Mouse (Mus musculus): ENCODE measurements around the gene Nuf2.
A peak's percentile ranks its signal among the peaks of the same experiment; 100 is the strongest.
"Not testable (repeated sequence)": the region's sequence is repeated elsewhere in the genome, so short reads cannot be mapped to it uniquely, and the experiment has no call there.

The Nuf2 gene

DNA sequence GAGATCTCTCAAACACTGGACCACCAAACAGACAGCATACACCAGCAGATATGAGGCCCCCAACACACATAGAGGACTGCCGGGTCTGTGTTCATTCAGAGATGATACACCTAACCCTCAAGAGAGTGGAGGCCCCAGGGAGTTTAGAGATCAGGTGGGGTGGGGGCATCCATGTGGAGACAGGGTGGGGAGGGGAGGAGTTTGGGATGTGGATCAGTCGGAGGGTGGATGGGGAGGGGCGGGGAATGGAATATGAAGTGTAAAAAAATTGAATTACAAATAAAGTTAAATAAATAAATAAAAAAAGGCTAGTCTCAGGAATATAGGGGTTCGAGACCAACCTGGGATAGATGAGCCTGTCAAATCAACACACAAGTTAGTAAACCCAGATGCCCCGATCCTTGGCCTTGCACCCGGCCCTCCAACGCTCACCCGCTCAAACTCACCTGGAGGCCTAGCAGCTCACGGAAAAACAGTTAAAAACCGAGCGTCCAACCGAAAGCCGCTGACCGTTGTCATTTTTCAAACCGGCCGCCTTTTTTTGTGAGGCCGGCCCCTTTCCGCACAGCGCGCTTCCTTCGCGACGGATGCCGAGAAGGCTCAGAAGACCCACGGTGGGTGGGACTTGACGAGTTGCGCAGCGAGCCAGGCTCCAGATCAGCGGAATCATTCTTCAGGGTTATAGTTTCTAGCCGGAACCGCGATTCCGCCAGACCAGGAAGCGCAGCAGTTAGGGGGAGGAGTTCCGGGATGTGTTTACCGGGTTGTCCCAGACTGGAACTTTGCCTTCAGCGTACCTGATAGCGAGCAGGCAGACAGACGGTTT, at the start of gene Nuf2:
TSS of gene Nuf2 (minus strand) at position 589 of the 826 bp plus-strand sequence.
- DNase-seq: peak; percentile 98

DNA sequence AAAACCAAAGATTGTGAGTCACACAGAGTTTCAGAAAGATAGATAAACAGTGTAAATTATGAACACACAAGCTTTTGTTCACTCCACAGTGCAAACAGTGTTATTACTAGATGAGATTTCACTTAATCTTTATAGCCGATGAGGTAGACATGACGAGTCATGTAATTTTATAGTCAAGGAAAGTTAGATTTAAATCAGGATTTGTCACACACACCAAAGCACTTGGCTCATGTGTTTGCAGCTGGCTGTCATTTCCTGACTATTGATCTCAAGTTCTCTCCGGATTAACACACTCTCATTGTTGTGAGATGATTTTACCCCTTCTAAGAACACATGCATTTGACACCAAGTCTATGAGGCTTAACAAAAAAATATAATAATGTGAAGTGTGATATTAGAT, 48.3 kb upstream of the Nuf2 start:
- no peak for DNase-seq

DNA sequence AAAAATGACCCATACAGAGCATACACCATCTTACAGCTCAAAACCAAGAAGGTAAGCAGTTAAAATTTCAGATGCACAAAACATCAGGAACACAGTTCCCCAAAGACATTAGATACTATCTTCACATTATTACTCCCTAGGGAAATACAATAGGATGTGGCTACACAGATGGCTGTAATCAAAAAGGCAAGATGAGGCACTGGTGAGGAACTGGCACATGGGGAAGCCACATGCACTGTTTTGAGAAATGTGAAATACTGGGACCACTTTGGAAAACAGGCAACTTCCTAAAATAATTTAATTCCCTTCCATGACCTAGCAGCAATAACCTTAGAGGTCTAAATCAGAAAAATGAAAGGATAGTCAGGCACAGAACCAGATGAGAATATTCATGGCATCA, 42.9 kb upstream of the Nuf2 start:
- no peak for DNase-seq

DNA sequence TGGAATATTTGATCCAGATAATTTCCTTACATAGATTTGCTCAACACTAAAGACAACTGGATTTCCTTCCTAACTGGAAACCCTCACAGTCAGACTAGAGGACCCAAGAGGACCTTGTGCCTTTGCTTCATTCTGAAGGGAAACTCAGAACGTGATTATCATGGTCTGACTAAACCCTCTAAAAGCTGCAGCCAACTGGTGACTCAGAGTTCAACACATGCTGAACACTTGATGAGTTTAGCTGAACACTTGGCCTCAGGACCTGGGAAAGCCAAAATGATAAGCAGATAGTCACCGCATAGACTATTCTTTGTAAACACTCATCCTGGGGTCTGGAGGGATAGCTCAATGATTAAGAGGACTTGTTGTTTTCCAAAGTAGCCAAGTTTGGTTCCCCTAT, 24.4 kb upstream of the Nuf2 start:
- DNase-seq: no peak

DNA sequence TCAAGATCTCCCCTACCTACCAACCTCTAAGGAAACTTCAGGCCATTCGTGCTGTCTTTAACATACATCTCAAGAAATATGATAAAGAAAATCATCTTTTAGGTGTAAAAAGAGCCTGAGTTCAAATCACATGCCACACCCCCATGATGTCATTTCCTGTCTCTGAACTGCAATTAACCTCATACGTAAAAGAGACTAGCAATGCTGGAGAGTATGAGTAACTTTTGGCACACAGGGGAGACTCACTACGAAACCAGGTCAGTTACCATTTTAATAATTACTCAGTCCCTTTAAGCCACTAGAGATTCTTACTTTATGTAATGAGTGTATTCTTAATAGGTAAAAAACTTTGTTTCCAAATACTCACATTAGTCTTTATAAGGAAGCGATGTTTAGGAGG, 23.8 kb upstream of the Nuf2 start:
- DNase-seq: no peak

DNA sequence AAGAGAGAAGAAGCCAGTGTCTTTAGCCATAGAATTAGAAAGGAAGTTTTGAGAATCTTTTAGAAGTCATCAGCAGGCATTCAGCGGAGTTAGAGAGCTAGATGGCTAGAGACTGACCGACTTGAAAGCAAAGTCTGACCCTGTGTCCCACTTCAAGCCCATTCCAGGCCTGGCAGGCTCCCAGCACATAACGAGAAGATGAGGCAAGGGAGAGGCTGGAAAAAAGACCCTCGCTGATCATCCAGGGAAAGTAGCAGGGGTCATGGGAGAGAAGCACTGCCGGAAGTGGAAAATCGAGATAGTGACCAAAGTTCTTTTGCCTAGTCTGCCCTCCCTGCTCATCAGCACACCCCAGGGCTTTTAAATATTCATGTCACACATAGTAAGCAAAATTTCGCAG, 22.2 kb upstream of the Nuf2 start:
- DNase-seq: no peak

DNA sequence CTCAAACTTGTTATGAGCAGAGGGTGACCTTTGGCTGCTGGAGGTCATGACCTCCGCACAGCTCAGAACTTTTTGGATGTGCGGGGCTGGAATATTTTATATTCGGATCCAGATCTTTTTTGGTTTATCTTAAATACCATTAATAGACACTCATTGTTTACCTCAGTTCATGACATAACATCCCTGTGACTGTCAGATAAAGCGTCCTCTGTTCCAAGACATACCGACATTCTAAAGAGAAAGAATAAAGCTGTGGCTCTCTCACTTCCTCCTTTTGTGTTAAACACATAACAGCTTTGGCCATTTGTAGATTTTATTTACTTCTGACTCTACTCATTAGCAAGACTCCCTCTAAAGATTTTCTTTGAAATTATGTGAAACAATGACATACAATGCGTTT, 9.2 kb upstream of the Nuf2 start:
- no peak for DNase-seq

DNA sequence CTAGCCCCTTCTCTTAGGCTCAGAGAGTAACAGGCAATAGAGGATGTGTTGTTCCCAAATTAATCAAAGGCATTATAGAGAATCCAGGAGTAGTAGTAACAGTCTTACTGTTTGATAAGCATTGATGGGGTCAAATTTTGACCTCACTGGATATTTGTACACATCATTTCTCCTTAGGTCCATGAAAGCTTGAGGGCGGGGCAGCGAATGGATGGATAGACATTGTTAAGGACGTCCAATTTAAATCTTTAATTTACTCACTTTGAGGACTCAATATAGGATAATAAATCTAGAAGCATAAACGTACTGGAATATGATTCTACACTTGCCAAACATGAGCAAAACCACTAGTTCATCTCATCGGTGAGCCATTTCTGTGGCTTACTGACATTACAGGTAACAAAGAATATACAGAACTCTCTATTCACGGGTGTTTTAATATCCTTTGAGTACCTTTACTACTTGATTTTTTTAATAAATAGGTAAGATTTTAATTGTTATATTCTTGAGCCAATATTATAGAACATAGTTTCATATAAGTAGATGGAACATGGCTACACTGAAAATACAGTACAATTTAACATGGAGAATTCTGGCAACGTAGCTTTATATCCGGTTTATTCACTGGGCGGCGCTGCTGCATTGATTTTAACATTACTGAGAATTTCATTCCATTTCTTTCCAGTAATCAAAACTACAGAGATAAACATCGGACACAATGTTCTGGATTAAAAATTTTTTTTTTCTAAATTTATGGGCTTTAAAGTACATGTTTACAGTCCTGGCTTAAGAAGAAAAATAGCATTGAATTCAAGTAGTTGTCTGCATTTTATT, 655 bp upstream of the Nuf2 start:
- peak; percentile 58 for DNase-seq

DNA sequence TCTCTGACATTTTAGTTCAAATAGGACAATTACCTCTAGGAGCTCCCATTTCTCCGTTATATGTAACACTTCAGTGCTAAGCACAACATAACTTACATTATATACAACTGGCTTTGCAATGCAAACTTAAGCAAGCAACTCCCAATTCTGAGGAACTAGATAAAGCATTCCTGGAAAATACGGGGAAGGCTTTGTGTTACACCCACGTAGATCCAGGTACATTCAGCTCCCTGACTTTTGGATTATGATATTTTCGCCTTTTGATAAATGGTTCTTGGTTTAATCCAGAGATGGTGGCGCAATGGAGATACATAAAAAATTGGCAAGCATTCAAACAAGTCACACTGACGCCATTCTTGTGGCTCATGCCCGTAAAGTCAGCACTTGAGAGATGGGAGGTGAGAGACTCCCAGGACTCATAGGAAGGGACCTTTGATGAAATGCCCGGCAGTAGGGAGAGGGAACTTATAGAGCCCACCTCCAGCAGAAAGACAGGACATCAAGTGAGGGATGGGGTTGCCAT, 1.2 kb downstream of the Nuf2 start:
- no peak for DNase-seq

DNA sequence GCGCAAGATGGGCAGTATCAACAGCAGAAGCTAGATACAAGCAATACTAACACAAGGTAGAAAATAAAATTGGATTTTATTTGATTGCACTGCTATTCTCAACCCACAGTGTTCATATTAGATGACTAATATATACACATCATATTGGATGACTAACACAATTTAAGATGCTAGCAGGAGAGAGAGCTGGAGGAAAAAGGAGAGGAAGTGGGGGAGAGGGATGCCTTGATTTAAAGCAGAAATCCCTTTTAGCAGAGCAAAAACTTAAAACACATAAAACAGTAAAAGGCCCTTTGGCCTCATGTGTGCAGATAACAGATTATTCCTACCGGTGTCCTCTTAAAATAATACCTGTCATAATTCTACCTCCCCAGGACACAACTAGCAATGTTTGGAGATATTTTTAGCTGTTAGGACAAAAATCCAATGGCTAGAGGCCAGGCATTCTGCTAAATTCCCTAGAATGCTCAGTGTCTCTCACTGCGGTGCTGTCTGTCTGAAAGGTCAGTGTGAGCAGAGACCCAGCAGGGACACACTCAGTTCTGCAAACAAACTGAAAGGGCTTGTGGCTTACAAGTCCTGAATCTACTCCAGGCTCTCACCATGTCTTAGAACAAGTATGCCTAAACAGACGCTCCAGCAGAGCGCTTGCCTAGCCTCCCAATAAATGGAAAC, 5.1 kb downstream of the Nuf2 start:
- no peak for DNase-seq

DNA sequence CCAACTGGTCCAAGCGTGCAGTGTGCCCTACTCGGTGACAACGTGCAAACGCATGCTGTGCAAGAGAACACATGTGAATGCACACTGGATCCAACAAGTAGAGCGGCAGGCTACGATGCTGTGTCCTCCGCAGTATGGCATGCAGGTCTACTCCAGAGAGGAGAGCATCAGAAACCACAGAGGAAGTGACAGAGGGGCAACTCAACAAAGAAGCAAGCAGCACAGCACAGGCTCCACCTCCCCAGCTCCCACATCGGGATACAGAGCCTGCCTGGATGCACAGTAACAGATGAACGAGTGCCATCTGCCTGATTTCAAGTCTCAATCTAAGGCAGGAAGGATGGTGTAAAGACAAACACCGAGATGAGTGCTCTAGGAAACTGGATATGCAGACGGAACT, 11.9 kb downstream of the Nuf2 start:
- no peak for DNase-seq

DNA sequence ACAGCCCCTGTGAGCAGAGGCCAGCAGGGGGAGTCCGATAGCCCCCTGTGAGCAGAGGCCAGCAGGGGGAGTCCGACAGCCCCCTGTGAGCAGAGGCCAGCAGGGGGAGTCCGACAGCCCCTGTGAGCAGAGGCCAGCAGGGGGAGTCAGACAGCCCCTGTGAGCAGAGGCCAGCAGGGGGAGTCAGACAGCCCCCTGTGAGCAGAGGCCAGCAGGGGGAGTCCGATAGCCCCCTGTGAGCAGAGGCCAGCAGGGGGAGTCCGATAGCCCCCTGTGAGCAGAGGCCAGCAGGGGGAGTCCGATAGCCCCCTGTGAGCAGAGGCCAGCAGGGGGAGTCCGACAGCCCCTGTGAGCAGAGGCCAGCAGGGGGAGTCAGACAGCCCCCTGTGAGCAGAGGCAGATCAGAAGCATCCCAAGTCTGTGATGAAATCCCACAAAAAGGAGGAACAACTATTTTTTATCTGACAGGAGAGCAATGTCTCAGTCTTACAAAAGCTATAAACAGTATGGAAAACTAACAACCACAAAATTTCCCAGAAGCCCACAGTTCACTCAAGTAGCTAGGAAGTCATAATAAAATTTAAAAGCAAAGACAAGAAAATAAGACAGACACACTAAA, 13.3 kb downstream of the Nuf2 start:
- DNase-seq: not testable (repeated sequence)

DNA sequence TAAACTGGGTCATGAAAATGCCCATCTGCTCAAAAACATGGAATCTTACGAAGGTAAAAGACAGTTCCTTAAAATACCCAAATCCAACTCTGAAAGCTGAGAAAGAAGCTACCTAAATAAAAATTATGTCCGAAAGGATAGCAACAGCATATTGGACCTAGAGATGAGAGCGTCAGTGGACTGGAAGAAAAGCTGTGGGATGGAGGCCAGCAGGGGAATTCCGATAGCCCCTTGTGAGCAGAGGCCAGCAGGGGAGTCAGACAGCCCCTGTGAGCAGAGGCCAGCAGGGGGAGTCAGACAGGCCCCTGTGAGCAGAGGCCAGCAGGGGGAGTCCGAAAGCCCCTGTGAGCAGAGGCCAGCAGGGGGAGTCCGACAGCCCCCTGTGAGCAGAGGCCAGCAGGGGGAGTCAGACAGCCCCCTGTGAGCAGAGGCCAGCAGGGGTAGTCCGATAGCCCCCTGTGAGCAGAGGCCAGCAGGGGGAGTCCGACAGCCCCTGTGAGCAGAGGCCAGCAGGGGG, 13.8 kb downstream of the Nuf2 start:
- DNase-seq: no peak

DNA sequence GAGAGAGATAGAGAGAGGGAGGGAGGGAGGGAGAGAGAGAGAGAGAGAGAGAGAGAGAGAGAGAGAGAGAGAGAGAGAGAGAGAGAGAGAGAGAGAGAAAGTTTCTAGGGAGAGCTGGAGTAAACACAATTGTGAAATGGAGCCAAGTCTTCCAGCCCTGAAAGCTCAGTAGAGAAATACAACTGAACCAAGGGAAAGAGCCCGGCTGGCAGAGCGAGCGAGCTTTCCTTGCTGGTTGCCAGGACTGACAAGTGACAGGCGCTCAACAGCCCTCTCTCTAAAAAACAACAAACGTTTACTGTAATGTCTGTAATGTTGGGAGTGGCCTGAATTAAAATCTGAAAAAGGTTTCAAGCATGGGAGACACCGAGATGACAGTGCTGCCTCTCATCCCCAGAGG, 24.9 kb downstream of the Nuf2 start:
- no peak for DNase-seq

DNA sequence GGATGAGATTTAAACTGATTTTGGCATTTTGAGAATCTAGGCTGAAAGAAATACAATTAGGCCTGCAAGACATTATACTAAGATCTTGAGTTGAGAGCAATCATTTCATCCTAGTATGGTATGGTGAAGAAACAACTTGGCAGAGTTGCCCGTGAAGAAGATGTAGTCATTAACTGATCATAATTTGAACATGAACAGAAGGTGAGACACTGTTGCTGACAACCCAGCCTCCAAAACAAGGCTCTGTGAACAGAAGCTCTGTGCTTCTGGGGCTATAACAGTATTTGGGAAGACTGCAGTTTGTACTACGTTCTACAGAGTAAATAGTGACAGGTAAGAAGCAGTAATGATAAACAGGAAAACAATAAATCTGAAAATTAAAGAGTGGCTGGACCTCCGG, 28.4 kb downstream of the Nuf2 start:
- DNase-seq: no peak

DNA sequence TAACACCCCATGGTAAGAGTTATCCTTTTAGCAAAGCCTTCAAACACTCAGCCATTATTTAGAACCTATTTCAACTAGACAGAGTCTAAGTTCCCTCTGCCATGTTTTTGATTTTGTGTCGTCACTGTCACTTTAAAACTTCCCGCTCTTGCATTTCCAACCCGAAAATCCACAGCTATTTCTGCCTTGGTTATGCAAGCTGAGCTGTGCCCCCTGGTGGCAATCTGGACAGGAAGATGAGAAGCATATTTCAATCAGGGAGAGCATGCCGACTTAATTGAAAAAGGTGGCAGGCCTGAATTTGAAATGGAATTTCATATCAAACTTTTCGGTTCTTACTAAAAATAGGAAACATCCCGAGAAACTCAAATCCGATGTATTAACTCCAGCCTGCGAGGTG, 35.6 kb downstream of the Nuf2 start:
- no peak for DNase-seq

DNA sequence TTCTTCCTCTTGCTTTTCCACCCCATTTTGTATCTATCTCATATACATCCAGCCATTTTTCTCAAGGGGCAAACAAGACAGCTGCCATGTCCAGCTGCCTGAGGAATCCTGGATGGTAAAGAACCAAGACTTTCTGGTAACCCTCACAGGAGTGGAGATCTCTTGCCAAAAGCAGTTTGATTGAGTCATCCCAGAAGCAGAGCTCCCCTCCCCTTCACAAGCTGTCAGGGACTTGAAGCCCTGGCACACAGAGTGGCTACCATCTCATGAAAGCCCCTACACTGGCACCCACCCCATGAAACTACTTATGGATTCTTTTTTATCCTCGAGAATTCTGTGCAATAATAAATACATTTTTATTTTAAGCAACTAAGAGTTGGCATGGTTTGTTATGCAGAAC, 39.7 kb downstream of the Nuf2 start:
- DNase-seq: no peak

DNA sequence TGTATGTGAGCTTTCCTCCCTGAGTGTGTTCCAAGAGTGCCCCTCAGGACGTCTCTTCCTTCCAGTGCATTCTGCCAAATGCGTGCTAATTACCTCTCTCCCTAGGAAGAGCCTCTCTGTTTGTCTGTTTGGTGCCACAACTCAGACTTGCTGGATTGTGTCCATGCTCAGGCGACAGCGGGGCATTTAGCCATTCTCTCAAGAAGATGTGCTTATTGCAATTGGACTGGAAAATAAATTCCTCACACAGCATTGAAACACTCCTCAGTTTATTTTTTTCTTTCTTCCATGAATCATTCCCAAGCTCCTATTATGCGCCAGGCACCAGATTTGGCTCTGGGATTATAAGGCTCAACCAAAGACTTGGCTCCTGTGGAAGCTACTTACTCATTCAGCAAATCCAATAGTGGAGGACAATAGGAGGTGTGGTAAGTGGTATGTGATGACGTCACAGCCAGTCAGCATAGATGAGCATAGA, 45.8 kb downstream of the Nuf2 start:
- no peak for DNase-seq

DNA sequence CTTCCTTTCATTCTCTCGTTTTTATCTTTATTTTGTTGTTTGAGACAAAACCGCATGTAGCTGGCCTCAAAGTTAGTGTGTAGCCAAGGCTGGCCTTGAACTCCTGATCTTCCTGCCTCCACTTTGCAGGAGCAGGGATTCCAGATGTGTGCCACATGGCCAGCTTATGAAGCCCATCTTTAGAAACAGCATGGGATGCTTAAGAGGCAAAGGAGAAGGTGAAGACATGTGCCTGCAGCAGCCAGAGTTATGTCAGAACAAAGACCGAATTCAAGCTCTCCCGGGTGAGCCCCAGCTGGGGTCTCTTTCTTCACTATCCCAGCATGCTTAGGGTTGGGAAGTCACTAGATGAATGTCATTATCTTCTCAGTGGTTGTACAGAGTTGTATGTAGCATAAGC, 46.7 kb downstream of the Nuf2 start:
- DNase-seq: no peak

DNA sequence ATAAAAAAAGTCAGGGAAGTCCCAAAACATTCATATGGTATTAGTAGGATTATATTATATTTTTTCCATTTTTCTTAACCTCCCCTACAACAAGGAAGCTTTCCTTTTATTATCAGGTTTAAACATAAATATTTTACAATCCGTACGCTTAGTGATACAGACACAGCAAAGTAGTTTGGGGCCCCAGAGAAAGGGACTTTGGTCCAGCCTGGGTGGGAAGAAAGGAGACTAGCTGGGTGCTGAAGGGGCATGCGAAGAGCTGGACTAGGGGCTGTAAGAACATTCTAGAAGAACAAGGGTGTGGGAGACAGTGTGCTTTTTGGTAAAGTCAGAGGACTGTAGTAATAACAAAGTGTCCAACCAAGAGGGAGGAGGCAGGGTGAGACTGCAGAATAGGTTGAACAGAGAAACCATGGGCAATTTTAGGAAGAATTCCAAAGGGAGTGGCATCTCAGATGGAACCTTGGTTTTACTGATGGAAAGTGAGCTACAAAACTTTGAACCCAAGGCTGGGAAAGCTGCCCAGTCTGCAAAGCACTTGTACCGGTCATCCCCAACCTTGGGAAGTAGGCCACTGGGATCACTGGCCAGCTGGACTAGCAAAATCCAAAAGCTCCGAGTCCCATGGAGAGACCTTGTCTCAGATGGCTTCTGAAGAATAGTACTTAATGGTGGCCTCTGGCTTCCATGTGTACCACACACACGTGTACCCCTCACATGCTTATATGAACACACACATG, 48.5 kb downstream of the Nuf2 start:
- DNase-seq: no peak

DNA sequence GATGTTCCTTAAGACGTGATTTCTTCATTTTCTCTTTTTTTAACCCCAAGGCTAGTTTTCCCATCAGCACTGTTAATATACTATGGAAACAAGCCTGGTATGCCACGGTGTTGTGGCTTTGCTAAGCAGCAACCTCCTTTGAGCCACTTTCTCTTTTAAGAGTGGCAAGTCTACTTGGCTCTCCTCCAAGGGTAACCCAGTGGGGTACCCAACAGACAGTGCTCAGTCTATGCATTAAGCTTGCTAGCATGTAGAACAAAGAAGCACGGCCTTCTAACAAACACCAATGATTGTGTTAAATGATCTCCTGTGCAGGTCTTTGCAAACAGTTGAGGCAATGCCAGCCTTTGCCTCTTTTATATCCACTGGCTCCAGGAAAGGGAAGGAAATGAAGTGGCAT, 60.1 kb downstream of the Nuf2 start:
- DNase-seq: no peak

DNA sequence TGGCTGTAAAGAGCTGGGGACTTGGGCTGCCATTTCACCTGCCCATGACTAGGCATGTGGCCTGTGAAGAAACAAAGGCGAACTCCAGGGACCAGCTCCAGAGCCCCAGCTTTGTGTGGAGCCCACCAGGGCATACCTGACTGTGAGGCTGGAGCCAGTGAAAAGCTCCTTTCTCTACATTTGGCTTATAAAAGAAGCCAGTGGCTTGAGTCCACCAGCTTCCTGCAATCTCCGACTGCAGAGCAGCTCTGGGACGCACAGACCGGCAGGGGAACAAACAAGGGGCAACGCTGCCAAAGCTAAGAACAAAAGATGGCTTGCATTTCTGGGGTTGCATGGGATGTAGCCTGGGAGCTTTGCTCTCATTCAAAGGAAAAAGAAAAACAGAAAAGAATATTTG, 63.5 kb downstream of the Nuf2 start:
- no peak for DNase-seq
